Mouse (Mus musculus) midbrain, embryonic 14.5 days (tissue): ENCODE results near the gene D1Ertd622e. TPM values are rescaled to one million over a fixed set of nuclear protein-coding genes. Genes with fewer than 3 reads are reported as not detected.

Experiments used
- polyA plus RNA-seq: library from polyadenylated mRNA; unstranded; fragments of >200 nt; fragmentation: Nextera tagmentation; extraction: Ambion mirVana; gene quantifications from 2 replicates; pipeline ENCODE4 v1.2.1, GENCODE M21; 2014

D1Ertd622e gene
- polyA plus RNA-seq, 1 experiment from 2014 or later = 67.5 TPM

Other genes with a start within 250 kb of the D1Ertd622e start
- 12.7 and 14.6 TPM in 2 replicates for gene Gin1, start 108.1 kb upstream of the D1Ertd622e start, polyA plus RNA-seq
- gene Ppip5k2, start 108.3 kb upstream of the D1Ertd622e start, polyA plus RNA-seq = 64.1 and 83.0 TPM in 2 replicates